13 mouse cellular contexts compared by ENCODE assay signal in the genomic region with DNA sequence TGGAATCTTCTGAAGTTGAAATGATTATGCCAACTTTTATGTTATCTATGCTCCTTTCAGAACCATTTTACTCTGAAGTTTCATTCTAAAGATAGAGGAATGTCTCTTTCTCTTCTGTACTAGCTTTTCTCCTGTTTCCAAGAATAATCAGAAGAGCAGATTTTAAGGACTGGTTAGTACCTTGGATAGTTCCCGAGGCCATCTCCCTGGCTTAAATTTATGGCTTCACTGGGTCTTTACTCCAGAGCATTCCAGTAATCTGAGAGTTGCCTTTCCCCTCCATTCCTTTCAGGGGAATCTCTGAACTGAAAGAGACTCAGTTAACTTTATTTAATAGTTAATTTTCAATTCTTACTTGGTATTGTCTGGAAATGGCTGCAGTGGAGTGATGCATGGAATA.
"Had no signal": no experiment of that assay in that cellular context is flagged by ENCODE, and none has a peak within 500 bp of the region (broad histone marks: within the 10 kb centered on the region; RNA-seq: fewer than 3 reads in every experiment).

No protein-coding gene starts in this region.

- H3K4me2 ChIP-seq: kidney, embryonic 15.5 days; limb, embryonic 12.5 days; neural tube, embryonic 15.5 days had no signal

- H3K36me3 ChIP-seq: kidney, embryonic 15.5 days; limb, embryonic 12.5 days; midbrain, embryonic 10.5 days; neural tube, embryonic 15.5 days had no signal

- H3K27me3 ChIP-seq: kidney, embryonic 15.5 days; limb, embryonic 12.5 days; neural tube, embryonic 15.5 days had no signal

- H3K4me1 ChIP-seq: kidney, embryonic 15.5 days; limb, embryonic 12.5 days; midbrain, embryonic 10.5 days; neural tube, embryonic 15.5 days had no signal

- H3K9me3 ChIP-seq: kidney, embryonic 15.5 days; limb, embryonic 12.5 days; midbrain, embryonic 10.5 days; neural tube, embryonic 15.5 days had no signal

- H3K4me3 ChIP-seq: kidney, embryonic 15.5 days; limb, embryonic 12.5 days; midbrain, embryonic 10.5 days; myocyte; neural tube, embryonic 15.5 days had no signal

- H3K9ac ChIP-seq: kidney, embryonic 15.5 days; limb, embryonic 12.5 days; liver, embryonic 14.5 days; neural tube, embryonic 15.5 days had no signal

- DNase-seq: kidney, adult 18-20 months; kidney, postnatal 25 days; layer of hippocampus, postnatal 36 days; lung, adult 2 months; right cerebral cortex, postnatal 4 days; spleen, adult 18-20 months; thymus, postnatal 4 days had no signal

- H3K27ac ChIP-seq: kidney, embryonic 15.5 days; limb, embryonic 12.5 days; liver, embryonic 14.5 days; midbrain, embryonic 10.5 days; neural tube, embryonic 15.5 days had no signal
